Mouse (Mus musculus): ENCODE measurements around the gene Odf3l1.
A peak's percentile ranks its signal among the peaks of the same experiment; 100 is the strongest.
"Not testable (repeated sequence)": the region's sequence is repeated elsewhere in the genome, so short reads cannot be mapped to it uniquely, and the experiment has no call there.

Odf3l1 gene

GRCm38 (mm10) chr9:56864216-56864729, at the start of gene Odf3l1:
Gene Odf3l1, minus strand, starts transcription at chr9:56864679.
- peak; percentile 52 to 72 for DNase-seq

- no peak for DNase-seq
Observed at GRCm38 (mm10) chr9:56913991-56914390, 49.5 kb upstream of the Odf3l1 start.

- DNase-seq: no peak
Observed at GRCm38 (mm10) chr9:56911017-56911416, 46.5 kb upstream of the Odf3l1 start.

GRCm38 (mm10) chr9:56909991-56910390, 45.5 kb upstream of the Odf3l1 start:
- DNase-seq: not testable (repeated sequence)

- no peak for DNase-seq
Observed at GRCm38 (mm10) chr9:56907549-56907948, 43.1 kb upstream of the Odf3l1 start.

- no peak for DNase-seq
Observed at GRCm38 (mm10) chr9:56903662-56904061, 39.2 kb upstream of the Odf3l1 start.

- no peak for DNase-seq
Observed at GRCm38 (mm10) chr9:56901187-56901586, 36.7 kb upstream of the Odf3l1 start.

GRCm38 (mm10) chr9:56900571-56900970, 36.1 kb upstream of the Odf3l1 start:
- no peak for DNase-seq

- DNase-seq: no peak
Observed at GRCm38 (mm10) chr9:56900060-56900459, 35.6 kb upstream of the Odf3l1 start.

- peak; percentile 34 to 53 for DNase-seq
Observed at GRCm38 (mm10) chr9:56899409-56899808, 34.9 kb upstream of the Odf3l1 start.

GRCm38 (mm10) chr9:56896779-56897178, 32.3 kb upstream of the Odf3l1 start:
- no peak for DNase-seq

GRCm38 (mm10) chr9:56894006-56894405, 29.5 kb upstream of the Odf3l1 start:
- peak; percentile 76 to 85 for DNase-seq

- DNase-seq: no peak
Observed at GRCm38 (mm10) chr9:56893313-56893712, 28.8 kb upstream of the Odf3l1 start.

GRCm38 (mm10) chr9:56892111-56892510, 27.6 kb upstream of the Odf3l1 start:
- DNase-seq: no peak

GRCm38 (mm10) chr9:56891517-56892011, 27.1 kb upstream of the Odf3l1 start:
- peak; percentile 69 to 80 for DNase-seq

- DNase-seq: no peak
Observed at GRCm38 (mm10) chr9:56890522-56891250, 26.2 kb upstream of the Odf3l1 start.

GRCm38 (mm10) chr9:56889817-56890216, 25.3 kb upstream of the Odf3l1 start:
- peak; percentile 72 to 83 for DNase-seq

- no peak for DNase-seq
Observed at GRCm38 (mm10) chr9:56887581-56887980, 23.1 kb upstream of the Odf3l1 start.

- DNase-seq: no peak
Observed at GRCm38 (mm10) chr9:56886601-56887000, 22.1 kb upstream of the Odf3l1 start.

GRCm38 (mm10) chr9:56886113-56886512, 21.6 kb upstream of the Odf3l1 start:
- peak; percentile 80 to 82 for DNase-seq

- no peak for DNase-seq
Observed at GRCm38 (mm10) chr9:56884328-56884727, 19.8 kb upstream of the Odf3l1 start.

- DNase-seq: no peak
Observed at GRCm38 (mm10) chr9:56883470-56883869, 19.0 kb upstream of the Odf3l1 start.

- peak; percentile 51 to 59 for DNase-seq
Observed at GRCm38 (mm10) chr9:56882818-56883217, 18.3 kb upstream of the Odf3l1 start.

- DNase-seq: no peak
Observed at GRCm38 (mm10) chr9:56882283-56882682, 17.8 kb upstream of the Odf3l1 start.
